Mouse (Mus musculus) lung, embryonic 14.5 days (tissue): Measurements from ENCODE around the gene Mpst. TPM values are rescaled to one million over a fixed set of nuclear protein-coding genes. Genes with fewer than 3 reads are reported as not detected.

Source experiments
- ATAC-seq: fragments of 200-750 bp; cut with Nextera tagmentation; 2 replicates; pipeline ENCODE4 v1.8.0; 2017; ENCODE audit warnings: mild to moderate bottlenecking, moderate TSS enrichment, moderate library complexity; ENCODE audit not compliant: insufficient read depth
- DNase-seq: peaks from one replicate; pipeline ENCODE4 v3.0.0-alpha.2; 2015
- H3K27ac ChIP-seq: fragments of 300-500 bp; sonication (generic); 2 replicates; pipeline ENCODE4 v1.5.1; 2014; ENCODE audit warnings: low read depth, mild to moderate bottlenecking, moderate library complexity
- H3K27me3 ChIP-seq: fragments of 300-500 bp; sonication (generic); 2 replicates; pipeline ENCODE4 v1.6.1; 2014; ENCODE audit warnings: low read length, control low read depth; ENCODE audit not compliant: insufficient read depth
- H3K36me3 ChIP-seq: fragments of 300-500 bp; sonication (generic); 2 replicates; pipeline ENCODE4 v1.6.1; 2014; ENCODE audit warnings: control low read depth; ENCODE audit not compliant: insufficient read depth
- H3K4me1 ChIP-seq: fragments of 300-500 bp; sonication (generic); 2 replicates; pipeline ENCODE4 v1.6.1; 2014; ENCODE audit warnings: antibody characterized with exemption, control low read depth; ENCODE audit not compliant: insufficient read depth
- H3K4me2 ChIP-seq: fragments of 300-500 bp; sonication (generic); 2 replicates; pipeline ENCODE4 v1.6.1; 2014; ENCODE audit warnings: mild to moderate bottlenecking
- H3K4me3 ChIP-seq: fragments of 300-500 bp; sonication (generic); 2 replicates; pipeline ENCODE4 v1.5.1; 2014; ENCODE audit warnings: low read depth, low read length
- H3K9ac ChIP-seq: fragments of 300-500 bp; sonication (generic); 2 replicates; pipeline ENCODE4 v1.6.1; 2014
- H3K9me3 ChIP-seq: fragments of 300-500 bp; sonication (generic); 2 replicates; pipeline ENCODE4 v1.6.1; 2016; ENCODE audit warnings: low read depth, low read length, control low read depth
- CTCF ChIP-seq: IDR thresholded peaks from 2 replicates; pipeline ENCODE4 v1.5.1; 2016; ENCODE audit warnings: antibody characterized with exemption, low read depth
- WGBS: fragments of 180-500 bp; shearing (Covaris S2); extraction: QIAGEN DNeasy Blood & Tissue Kit; methylation state at CpG from one replicate; pipeline ENCODE4 v1.1.7; 2014; 5-methylcytosine and 5-hydroxymethylcytosine counted together
- polyA plus RNA-seq: library from polyadenylated mRNA; unstranded; fragments of >200 nt; fragmentation: Nextera tagmentation; extraction: Ambion mirVana; gene quantifications from 2 replicates; pipeline ENCODE4 v1.2.1, GENCODE M21; 2014

The Mpst gene
- polyA plus RNA-seq, 1 experiment from 2014 or later: 3.3 TPM

DNA sequence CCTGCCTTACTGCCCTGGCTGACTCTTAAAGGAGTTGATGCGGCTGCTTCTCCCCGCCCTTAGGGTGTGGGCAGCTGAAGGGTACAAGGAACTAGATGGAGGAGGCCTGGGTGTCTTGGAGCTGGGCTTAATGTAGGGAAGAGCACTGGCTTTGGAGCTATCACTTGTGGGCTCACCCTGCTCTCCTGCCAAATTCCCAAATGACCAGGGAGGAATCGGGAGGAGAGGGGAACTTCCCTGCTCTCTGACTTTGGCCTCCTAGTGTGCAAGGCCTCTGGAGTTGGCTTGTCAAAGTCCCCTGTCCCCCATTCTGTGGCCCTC is 22.9 kb downstream of the Mpst start:
- 2% methylated on average over 3 of the region's 3 CpGs for WGBS
- ATAC-seq (no peak; the same call in 1 of the 2 replicates), DNase-seq (no peak)
- Histone ChIP-seq H3K4me2 (peak overlapping the region; percentile 81), H3K27ac (peak overlapping the region; percentile 56), H3K9ac (peak overlapping the region; percentile 51), H3K4me1 (peaks cover 6% of the 10 kb centered on the region; the same call in 1 of the 2 replicates), H3K4me3 (peak overlapping the region; percentile 74), H3K9me3 (no peaks in the 10 kb centered on the region), H3K27me3 (no peaks in the 10 kb centered on the region), H3K36me3 (peaks cover 27% of the 10 kb centered on the region; the same call in 1 of the 2 replicates)
- no peak for TF ChIP-seq CTCF

DNA sequence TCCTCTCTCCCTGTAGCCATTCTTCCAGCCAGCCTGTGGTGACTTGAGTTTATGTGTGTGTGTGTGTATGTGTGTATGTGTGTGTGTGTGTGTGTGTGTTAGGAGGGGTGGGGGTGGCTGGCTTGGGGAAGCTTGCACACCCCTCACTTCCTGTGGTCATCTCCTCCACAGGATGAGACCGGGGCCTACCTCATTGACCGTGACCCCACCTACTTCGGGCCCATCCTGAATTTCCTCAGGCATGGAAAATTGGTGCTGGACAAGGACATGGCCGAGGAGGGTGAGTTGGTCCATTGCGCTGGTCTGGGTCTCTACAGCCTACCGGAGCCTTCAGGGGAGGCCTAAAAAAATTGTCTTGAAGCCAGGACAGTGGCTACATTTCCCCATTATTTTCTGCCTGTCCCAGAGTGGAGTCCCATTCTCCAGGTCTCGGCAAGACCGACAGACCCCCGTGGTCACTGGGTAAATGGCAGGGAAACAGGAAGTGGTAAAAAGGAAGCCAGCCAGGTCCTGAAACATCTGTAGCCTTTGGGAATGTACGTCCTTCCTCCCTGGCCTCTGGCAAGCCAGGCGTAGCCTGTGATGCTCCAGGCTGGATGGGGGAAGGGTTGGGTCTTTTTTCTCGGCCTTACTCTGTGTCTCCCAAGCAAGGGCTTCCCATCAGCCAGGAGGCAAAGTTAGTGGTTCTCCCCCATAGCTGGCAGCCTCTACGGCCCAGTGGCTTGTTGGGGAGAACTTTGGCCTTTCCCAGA is 23.8 kb downstream of the Mpst start:
- Histone ChIP-seq H3K27ac (peak overlapping the region; percentile 56; the same call in 1 of the 2 replicates), H3K9me3 (no peaks in the 10 kb centered on the region), H3K4me2 (peak overlapping the region; percentile 81), H3K4me1 (peaks cover 6% of the 10 kb centered on the region; the same call in 1 of the 2 replicates), H3K27me3 (no peaks in the 10 kb centered on the region), H3K9ac (no peak overlapping the region), H3K36me3 (peaks cover 31% of the 10 kb centered on the region; the same call in 1 of the 2 replicates), H3K4me3 (peak overlapping the region; percentile 74)
- ATAC-seq (no peak), DNase-seq (no peak)
- TF ChIP-seq CTCF: no peak
- 66% methylated on average over 13 of the region's 13 CpGs for WGBS

DNA sequence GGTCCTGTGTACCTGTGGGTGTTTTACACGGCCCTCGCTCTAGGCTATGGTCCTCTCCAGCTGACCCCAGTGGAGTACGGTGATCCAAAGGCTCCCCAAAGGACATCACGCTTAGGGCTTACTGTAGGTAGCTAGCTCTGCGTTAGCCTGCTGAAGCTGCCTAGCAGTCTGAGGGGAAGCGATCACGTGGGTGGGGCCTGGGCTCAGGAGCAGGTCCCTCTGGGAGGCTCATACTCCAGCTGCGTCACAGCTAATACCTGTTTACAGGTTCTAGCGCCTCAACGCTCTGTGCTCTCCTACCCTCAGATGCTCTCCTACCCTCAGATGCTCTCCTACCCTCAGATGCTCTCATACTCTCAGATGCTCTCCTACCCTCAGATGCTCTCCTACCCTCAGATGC is 24.7 kb downstream of the Mpst start:
- DNase-seq (no peak), ATAC-seq (no peak)
- peaks cover 36% of the 10 kb centered on the region for H3K36me3 ChIP-seq
- H3K9ac ChIP-seq: no peak overlapping the region
- no peak overlapping the region for H3K27ac ChIP-seq
- TF ChIP-seq CTCF: no peak
- WGBS: 85% methylated on average over 10 of the region's 10 CpGs
- H3K27me3 ChIP-seq: no peaks in the 10 kb centered on the region
- peaks cover 6% of the 10 kb centered on the region; the same call in 1 of the 2 replicates for H3K4me1 ChIP-seq
- H3K4me2 ChIP-seq: no peak overlapping the region
- no peaks in the 10 kb centered on the region for H3K9me3 ChIP-seq
- H3K4me3 ChIP-seq: no peak overlapping the region

DNA sequence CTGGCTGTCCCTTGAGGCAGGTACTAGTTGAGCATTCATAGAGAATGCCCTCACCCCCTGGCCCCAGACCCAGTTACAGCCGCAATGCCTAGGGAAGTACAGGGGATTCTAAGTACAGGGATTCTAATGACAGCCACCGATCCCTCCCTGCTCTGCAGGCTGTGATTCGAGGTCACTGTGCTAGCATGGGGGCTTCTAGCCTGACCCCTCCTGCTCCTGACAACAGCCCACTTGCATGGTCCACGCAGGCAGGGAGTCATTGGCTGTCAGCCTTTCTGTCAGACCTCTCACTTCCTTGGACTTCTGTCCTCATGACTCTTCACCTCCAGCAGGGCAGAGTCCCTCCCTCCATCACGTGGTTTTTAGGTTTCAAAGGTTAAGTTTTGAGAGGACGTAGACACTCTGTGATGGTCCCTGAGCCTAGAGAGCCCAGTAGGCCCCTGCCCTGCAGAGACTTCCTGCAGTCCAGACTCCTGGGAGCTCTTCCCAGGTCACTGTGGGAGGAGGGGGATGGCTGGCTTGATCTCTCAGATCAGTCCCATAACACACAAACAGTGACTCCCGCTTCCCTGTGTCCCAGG is 25.4 kb downstream of the Mpst start:
- Histone ChIP-seq H3K27me3 (no peaks in the 10 kb centered on the region), H3K36me3 (peaks cover 42% of the 10 kb centered on the region), H3K4me1 (peaks cover 12% of the 10 kb centered on the region; the same call in 1 of the 2 replicates), H3K9ac (no peak overlapping the region), H3K4me2 (no peak overlapping the region), H3K27ac (no peak overlapping the region), H3K9me3 (no peaks in the 10 kb centered on the region), H3K4me3 (no peak overlapping the region)
- ATAC-seq: no peak
- no peak for DNase-seq
- WGBS: 71% methylated on average over 7 of the region's 7 CpGs
- no peak for TF ChIP-seq CTCF

DNA sequence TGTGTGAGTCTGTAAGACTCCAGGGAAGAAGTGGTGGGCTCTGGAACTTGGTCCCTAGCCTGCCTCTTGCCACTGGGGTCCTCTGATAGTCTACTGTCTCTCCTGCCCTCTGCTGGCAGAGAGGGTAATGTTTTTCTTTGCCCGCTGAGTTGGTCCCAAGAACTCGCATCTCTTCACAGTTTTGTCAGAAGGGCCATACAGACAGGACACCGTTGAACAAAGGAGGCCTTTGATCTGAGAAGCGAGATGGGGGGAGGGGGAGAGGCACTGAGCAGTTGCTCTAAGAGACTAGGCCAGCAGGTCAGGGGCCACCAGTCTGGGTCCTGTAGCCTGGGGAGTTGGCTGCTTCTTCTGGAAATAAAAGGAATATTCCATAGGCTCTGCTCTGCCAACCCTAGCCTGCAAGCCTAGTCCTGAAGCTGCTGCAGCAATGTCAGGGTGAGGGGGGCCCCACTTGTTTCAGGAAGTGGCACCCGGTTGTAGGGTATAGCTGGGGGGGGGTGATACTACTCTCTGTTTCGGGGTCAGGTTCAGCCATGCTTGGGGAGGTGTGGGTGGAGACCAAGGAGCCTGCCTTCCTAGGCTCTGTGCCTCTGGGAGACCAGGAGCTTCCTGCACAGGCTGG is 28.8 kb downstream of the Mpst start:
- DNase-seq (peak; percentile 79), ATAC-seq (no peak)
- Histone ChIP-seq H3K27ac (no peak overlapping the region), H3K4me2 (no peak overlapping the region), H3K36me3 (peaks cover 42% of the 10 kb centered on the region), H3K9ac (no peak overlapping the region), H3K4me3 (no peak overlapping the region), H3K9me3 (no peaks in the 10 kb centered on the region), H3K4me1 (peaks cover 21% of the 10 kb centered on the region), H3K27me3 (no peaks in the 10 kb centered on the region)
- WGBS: 31% methylated on average over 6 of the region's 6 CpGs
- TF ChIP-seq CTCF: peak; percentile 80

DNA sequence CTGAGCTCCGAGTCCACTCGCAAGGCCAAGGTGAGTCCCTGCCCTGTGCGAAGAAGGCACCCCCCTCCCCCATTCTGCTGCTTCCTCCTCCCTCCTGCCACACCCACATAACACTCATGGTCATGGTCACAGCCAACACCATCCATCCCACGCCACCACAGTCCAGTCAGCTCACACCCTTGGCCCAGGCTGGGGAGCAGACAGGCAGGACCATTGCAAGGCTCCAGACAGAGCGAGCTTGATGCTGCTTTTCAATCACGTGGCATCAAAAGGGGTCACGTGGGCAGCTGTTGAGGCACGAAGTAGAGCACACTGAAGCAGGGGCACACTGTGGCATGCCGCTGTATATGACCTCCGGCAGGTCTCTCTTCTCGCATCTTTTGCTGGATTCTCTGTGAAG is 29.5 kb downstream of the Mpst start:
- H3K27me3 ChIP-seq: no peaks in the 10 kb centered on the region
- H3K9me3 ChIP-seq: no peaks in the 10 kb centered on the region
- H3K4me2 ChIP-seq: no peak overlapping the region
- H3K36me3 ChIP-seq: peaks cover 42% of the 10 kb centered on the region
- DNase-seq: no peak
- H3K4me3 ChIP-seq: no peak overlapping the region
- WGBS: 79% methylated on average over 11 of the region's 11 CpGs
- no peak overlapping the region for H3K27ac ChIP-seq
- TF ChIP-seq CTCF: no peak
- no peak; the same call in 1 of the 2 replicates for ATAC-seq
- H3K4me1 ChIP-seq: peaks cover 21% of the 10 kb centered on the region
- no peak overlapping the region for H3K9ac ChIP-seq
